Mouse (Mus musculus): ENCODE measurements around the gene Pgm2. TPM values are rescaled to one million over a fixed set of nuclear protein-coding genes. Genes with fewer than 3 reads are reported as not detected.

Pgm2 gene
- total and polyA plus RNA-seq, 3 experiments = 3.4 to 6.4 (median 5.4) TPM

DNA sequence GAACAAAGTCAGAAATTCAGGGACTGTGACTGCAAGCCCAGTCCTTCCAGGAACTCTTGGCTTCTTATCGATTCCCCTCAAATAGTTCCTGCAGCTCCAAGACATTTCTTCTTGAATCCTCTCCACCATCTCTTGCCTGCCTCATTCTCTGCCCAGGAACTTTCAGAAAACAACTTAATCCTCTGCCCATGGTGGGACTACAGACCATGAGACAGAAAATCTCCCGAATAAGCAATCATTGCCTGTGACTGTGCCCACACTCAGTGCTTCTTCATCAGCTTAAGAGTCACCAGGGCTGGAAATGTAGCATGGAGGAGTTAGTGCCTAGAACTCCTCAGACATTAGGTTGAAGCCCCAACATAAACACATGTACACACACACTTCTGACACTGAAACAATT, 25.2 kb upstream of the Pgm2 start:
- TF ChIP-seq EP300 (IDR thresholded peaks at IDR 0.05; ENCODE audit: insufficient read depth, low read depth, low read length) = no peak
- TF ChIP-seq CTCF (IDR thresholded peaks at IDR 0.05) = no peak
- TF ChIP-seq POLR2A (IDR thresholded peaks at IDR 0.05; ENCODE audit: insufficient read depth, low read depth, low read length) = no peak
- Histone ChIP-seq H3K27ac (no peak overlapping the region), H3K9ac (ENCODE audit: low read depth, low read length) (no peak overlapping the region), H3K27me3 (ENCODE audit: control insufficient read depth, insufficient read depth, low read length) (peaks cover 2% of the 10 kb centered on the region; the same call in 1 of the 2 replicates), H3K4me1 (ENCODE audit: control insufficient read depth, insufficient read depth, low read length) (peaks cover 1% of the 10 kb centered on the region; the same call in 1 of the 2 replicates), H3K4me3 (no peak overlapping the region), H3K79me2 (replicated peaks; ENCODE audit: control insufficient read depth, insufficient read depth, low read length) (no peaks in the 10 kb centered on the region), H3K36me3 (ENCODE audit: control insufficient read depth, insufficient read depth, low read length) (no peaks in the 10 kb centered on the region)
- intact Hi-C loops (cut with DNase I) = no loop called here
- WGBS = 66% methylated on average over 2 of the region's 2 CpGs
- DNase-seq = no peak

DNA sequence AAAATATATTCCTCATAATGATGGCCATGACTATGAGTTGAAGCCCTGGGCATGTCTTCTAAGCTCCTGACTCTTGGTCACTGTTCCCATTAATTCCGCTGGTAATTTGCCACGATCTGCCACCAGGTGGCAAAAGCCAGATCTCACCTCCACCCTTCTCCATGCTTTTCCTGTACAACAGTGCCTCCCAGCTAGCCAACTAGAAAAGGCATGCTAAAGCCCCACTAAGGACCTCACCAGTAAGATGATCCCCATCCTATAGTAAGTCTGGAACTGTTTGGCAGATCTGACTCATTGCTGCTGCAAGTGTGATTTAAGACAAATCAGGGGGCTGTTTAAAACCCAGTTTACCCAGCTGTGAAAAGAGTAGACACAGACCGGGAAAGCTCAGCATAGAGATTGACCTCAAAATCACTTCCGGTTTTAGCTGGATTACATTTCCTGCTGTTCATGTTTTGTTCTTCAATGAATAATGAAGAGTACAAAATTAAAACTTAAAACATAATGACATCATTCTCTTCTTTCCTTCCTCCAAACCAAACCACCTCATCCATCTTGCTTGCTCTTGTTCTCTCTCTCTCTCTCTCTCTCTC, 22.6 kb upstream of the Pgm2 start:
- 12% methylated on average over 4 of the region's 4 CpGs for WGBS
- Histone ChIP-seq H3K4me1 (ENCODE audit: control insufficient read depth, insufficient read depth, low read length) (no peaks in the 10 kb centered on the region), H3K79me2 (replicated peaks; ENCODE audit: control insufficient read depth, insufficient read depth, low read length) (no peaks in the 10 kb centered on the region), H3K27me3 (ENCODE audit: control insufficient read depth, insufficient read depth, low read length) (no peaks in the 10 kb centered on the region), H3K9ac (ENCODE audit: low read depth, low read length) (no peak overlapping the region), H3K36me3 (ENCODE audit: control insufficient read depth, insufficient read depth, low read length) (no peaks in the 10 kb centered on the region), H3K27ac (no peak overlapping the region), H3K4me3 (no peak overlapping the region)
- TF ChIP-seq POLR2A (IDR thresholded peaks at IDR 0.05; ENCODE audit: insufficient read depth, low read depth, low read length) (no peak), EP300 (IDR thresholded peaks at IDR 0.05; ENCODE audit: insufficient read depth, low read depth, low read length) (peak; percentile 90), CTCF (IDR thresholded peaks at IDR 0.05) (peak; percentile 96)
- intact Hi-C loops (cut with DNase I) = loop anchor here (1.0 to 5.0 kb wide), 2 partner anchors 164 to 202 kb away; no protein-coding TSS in a partner anchor
- DNase-seq = peak; percentile 61 to 70

DNA sequence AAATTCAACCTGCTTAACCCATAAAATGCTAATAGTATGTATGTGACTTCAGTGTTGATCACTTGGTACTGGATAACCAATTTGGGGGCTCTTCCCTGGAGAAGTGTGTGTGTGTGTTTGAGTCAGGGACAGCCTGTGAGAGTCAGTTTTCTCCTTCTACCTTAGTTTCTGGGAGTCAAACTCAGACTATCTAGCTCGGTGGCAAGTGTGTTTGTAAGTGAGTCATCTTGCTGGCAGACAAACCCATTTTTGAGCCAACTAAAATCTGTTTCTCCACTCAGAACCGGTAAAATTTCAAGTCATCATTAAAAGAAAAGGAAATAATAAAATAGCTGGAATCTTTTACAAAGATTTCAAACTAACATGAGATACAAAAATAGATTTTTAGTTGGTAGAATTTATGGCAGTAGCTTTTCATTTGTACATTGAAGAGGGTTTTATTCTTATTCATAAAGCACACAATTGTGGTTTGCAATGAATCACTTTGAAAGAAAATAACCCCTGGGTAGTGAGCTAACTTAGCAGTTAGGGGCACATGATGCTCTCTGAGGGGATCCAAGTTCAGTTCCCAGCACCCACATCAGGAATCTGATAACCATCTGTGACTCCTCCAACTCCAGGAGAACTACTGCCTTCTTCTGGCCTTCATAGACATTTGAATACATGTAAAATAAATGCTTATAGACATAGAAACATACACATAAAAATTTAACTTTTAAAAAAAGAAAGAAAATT, 21.8 kb upstream of the Pgm2 start:
- WGBS = 16% methylated on average over 2 of the region's 2 CpGs
- Histone ChIP-seq H3K27me3 (ENCODE audit: control insufficient read depth, insufficient read depth, low read length) (no peaks in the 10 kb centered on the region), H3K4me3 (no peak overlapping the region), H3K36me3 (ENCODE audit: control insufficient read depth, insufficient read depth, low read length) (no peaks in the 10 kb centered on the region), H3K27ac (no peak overlapping the region), H3K79me2 (replicated peaks; ENCODE audit: control insufficient read depth, insufficient read depth, low read length) (no peaks in the 10 kb centered on the region), H3K4me1 (ENCODE audit: control insufficient read depth, insufficient read depth, low read length) (no peaks in the 10 kb centered on the region), H3K9ac (ENCODE audit: low read depth, low read length) (no peak overlapping the region)
- TF ChIP-seq EP300 (IDR thresholded peaks at IDR 0.05; ENCODE audit: insufficient read depth, low read depth, low read length) = no peak
- no peak for TF ChIP-seq CTCF (IDR thresholded peaks at IDR 0.05)
- TF ChIP-seq POLR2A (IDR thresholded peaks at IDR 0.05; ENCODE audit: insufficient read depth, low read depth, low read length) = no peak
- intact Hi-C loops (cut with DNase I) = loop anchor here (1.0 to 5.0 kb wide), 2 partner anchors 165 to 201 kb away; no protein-coding TSS in a partner anchor
- DNase-seq = no peak

DNA sequence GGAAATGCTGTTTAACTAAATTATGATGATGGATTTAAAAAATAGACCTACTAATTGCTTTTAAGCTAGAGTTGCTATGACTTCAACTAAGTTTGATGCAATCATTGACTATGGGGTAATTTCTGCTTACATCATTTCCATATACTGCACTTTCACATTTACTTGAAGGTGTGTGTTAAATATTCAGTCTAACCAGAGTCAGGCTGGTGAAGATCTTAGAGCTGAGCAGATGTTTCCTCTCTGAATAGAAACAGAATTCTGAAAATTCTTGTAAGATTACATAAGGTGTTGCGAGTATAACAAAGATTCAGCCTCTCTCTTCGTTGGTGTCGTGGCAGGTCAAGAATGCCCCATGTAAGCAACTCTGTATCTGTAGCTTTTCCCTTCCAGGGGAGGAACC, 18.3 kb upstream of the Pgm2 start:
- WGBS = 67% methylated on average over 3 of the region's 3 CpGs
- intact Hi-C loops (cut with DNase I) = loop anchor here (5.0 kb wide), 1 partner anchor 198 kb away; no protein-coding TSS in a partner anchor
- DNase-seq = no peak
- H3K9ac ChIP-seq (ENCODE audit: low read depth, low read length) = no peak overlapping the region
- H3K27me3 ChIP-seq (ENCODE audit: control insufficient read depth, insufficient read depth, low read length) = no peaks in the 10 kb centered on the region
- H3K4me3 ChIP-seq = no peak overlapping the region
- no peaks in the 10 kb centered on the region for H3K4me1 ChIP-seq (ENCODE audit: control insufficient read depth, insufficient read depth, low read length)
- H3K36me3 ChIP-seq (ENCODE audit: control insufficient read depth, insufficient read depth, low read length) = no peaks in the 10 kb centered on the region
- no peak for TF ChIP-seq POLR2A (IDR thresholded peaks at IDR 0.05; ENCODE audit: insufficient read depth, low read depth, low read length)
- TF ChIP-seq CTCF (IDR thresholded peaks at IDR 0.05) = no peak
- no peak overlapping the region for H3K27ac ChIP-seq
- H3K79me2 ChIP-seq (replicated peaks; ENCODE audit: control insufficient read depth, insufficient read depth, low read length) = no peaks in the 10 kb centered on the region

DNA sequence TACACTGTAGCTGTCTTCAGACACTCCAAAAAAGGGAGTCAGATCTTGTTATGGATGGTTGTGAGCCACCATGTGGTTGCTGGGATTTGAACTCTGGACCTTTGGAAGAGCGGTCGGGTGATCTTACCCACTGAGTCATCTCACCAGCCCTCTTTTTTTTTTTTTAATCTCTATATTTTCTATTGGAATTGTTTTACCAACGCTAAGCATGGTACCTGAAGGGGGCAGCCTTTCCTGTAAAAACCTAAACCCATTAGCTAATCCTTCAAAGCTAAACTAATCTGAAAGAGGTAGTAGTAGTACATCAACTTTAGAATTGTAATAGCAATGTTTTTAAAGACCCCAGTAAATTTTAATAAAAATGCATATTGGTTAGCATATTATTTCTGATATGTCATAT, 17.2 kb upstream of the Pgm2 start:
- DNase-seq = peak in 1 of 2 experiments; percentile 6
- Histone ChIP-seq H3K79me2 (replicated peaks; ENCODE audit: control insufficient read depth, insufficient read depth, low read length) (no peaks in the 10 kb centered on the region), H3K27ac (no peak overlapping the region), H3K9ac (ENCODE audit: low read depth, low read length) (no peak overlapping the region), H3K4me1 (ENCODE audit: control insufficient read depth, insufficient read depth, low read length) (no peaks in the 10 kb centered on the region), H3K4me3 (no peak overlapping the region), H3K27me3 (ENCODE audit: control insufficient read depth, insufficient read depth, low read length) (no peaks in the 10 kb centered on the region), H3K36me3 (ENCODE audit: control insufficient read depth, insufficient read depth, low read length) (no peaks in the 10 kb centered on the region)
- WGBS = 34% methylated on average over 3 of the region's 3 CpGs
- TF ChIP-seq CTCF (IDR thresholded peaks at IDR 0.05) (peak; percentile 56), EP300 (IDR thresholded peaks at IDR 0.05; ENCODE audit: insufficient read depth, low read depth, low read length) (no peak)
- intact Hi-C loops (cut with DNase I) = no loop called here

DNA sequence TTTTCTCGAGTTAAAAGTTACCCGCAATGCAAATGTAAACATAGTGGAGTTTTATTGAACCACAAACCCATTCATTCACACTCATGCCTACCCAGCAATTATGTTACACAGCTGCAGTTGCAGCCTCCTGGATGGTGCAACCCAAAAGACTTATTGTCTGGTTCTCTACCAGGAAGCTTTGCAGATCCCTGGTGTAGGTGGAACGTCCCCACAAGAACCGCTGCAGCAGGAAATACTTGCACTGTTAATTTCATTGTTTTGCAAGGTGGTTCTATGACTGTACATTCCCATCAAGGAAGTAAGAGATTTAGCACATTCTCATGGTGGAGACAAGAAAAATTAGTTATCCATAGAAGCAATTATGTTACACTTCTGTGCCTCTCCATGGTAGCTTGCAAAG, 15.4 kb upstream of the Pgm2 start:
- WGBS = 66% methylated on average over 4 of the region's 4 CpGs
- intact Hi-C loops (cut with DNase I) = no loop called here

More for the DNA sequence above, 15.4 kb upstream of the Pgm2 start:
- H3K27ac ChIP-seq = no peak overlapping the region
- no peaks in the 10 kb centered on the region for H3K79me2 ChIP-seq (replicated peaks; ENCODE audit: control insufficient read depth, insufficient read depth, low read length)
- H3K27me3 ChIP-seq (ENCODE audit: control insufficient read depth, insufficient read depth, low read length) = no peaks in the 10 kb centered on the region
- no peaks in the 10 kb centered on the region for H3K4me1 ChIP-seq (ENCODE audit: control insufficient read depth, insufficient read depth, low read length)
- no peak overlapping the region for H3K9ac ChIP-seq (ENCODE audit: low read depth, low read length)
- no peaks in the 10 kb centered on the region for H3K36me3 ChIP-seq (ENCODE audit: control insufficient read depth, insufficient read depth, low read length)
- TF ChIP-seq CTCF (IDR thresholded peaks at IDR 0.05) (no peak), POLR2A (IDR thresholded peaks at IDR 0.05; ENCODE audit: insufficient read depth, low read depth, low read length) (no peak), EP300 (IDR thresholded peaks at IDR 0.05; ENCODE audit: insufficient read depth, low read depth, low read length) (no peak)
- H3K4me3 ChIP-seq = no peak overlapping the region
- DNase-seq = no peak
